Mouse (Mus musculus): Measurements from ENCODE around the gene Snap91. TPM values are rescaled to one million over a fixed set of nuclear protein-coding genes. Genes with fewer than 3 reads are reported as not detected.

The Snap91 gene
- polyA plus RNA-seq, 1 experiment from 2014 or later, result 88.6 TPM

DNA sequence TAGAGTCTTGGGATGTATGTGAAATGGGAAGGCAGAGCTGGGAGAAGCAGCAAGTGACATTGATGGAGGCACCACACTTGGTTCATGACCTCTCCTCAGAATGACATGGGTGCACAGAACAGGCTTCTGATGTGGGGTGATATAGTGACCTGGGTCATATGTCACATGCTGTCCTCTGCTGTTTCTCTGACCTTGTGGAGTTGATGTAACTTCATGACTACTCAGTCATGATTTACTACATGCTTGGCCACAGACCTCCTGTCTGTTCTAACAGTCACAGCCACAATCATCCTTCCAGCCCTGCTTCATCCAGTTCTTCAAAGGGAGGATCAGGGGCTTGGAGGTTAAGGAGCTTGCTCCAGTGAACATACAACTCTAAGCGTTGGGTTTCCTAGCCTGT, 142.4 kb downstream of the Snap91 start:
- H3K4me3 ChIP-seq (replicated peaks), result no peak overlapping the region
- H3K4me1 ChIP-seq (replicated peaks), result peaks cover 3% of the 10 kb centered on the region
- no peaks in the 10 kb centered on the region for H3K36me3 ChIP-seq
- no peak overlapping the region for H3K9ac ChIP-seq (replicated peaks)
- no peaks in the 10 kb centered on the region for H3K9me3 ChIP-seq
- no peak for ATAC-seq
- no peaks in the 10 kb centered on the region for H3K27me3 ChIP-seq
- no peak overlapping the region for H3K27ac ChIP-seq
- no peak overlapping the region for H3K4me2 ChIP-seq (replicated peaks)
- WGBS, result 90% methylated on average over 1 of the region's 1 CpGs

DNA sequence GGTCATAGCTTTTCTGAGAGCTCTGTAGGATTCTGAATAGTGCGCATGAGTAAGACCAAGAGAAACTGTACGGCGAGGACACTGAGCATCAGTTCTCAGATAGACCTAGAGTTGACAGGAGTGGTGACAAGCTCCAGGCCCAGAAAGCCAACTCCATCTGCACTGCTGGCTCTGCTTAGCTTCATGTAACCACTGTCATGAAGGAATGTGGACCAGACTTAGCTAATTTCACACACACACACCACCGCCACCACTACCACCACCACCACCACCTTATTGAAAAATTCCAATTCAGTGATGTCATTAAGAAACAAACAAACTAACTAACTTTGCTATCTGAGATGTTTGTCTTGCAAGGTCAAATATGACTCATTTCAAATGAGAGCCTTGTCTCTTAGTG, 143.5 kb downstream of the Snap91 start:
- H3K4me3 ChIP-seq (replicated peaks), result no peak overlapping the region
- no peaks in the 10 kb centered on the region for H3K27me3 ChIP-seq
- H3K36me3 ChIP-seq, result no peaks in the 10 kb centered on the region
- H3K4me1 ChIP-seq (replicated peaks), result no peaks in the 10 kb centered on the region
- no peak overlapping the region for H3K4me2 ChIP-seq (replicated peaks)
- H3K27ac ChIP-seq, result no peak overlapping the region
- H3K9ac ChIP-seq (replicated peaks), result no peak overlapping the region
- no peaks in the 10 kb centered on the region for H3K9me3 ChIP-seq
- ATAC-seq, result no peak
- 98% methylated on average over 4 of the region's 4 CpGs for WGBS

DNA sequence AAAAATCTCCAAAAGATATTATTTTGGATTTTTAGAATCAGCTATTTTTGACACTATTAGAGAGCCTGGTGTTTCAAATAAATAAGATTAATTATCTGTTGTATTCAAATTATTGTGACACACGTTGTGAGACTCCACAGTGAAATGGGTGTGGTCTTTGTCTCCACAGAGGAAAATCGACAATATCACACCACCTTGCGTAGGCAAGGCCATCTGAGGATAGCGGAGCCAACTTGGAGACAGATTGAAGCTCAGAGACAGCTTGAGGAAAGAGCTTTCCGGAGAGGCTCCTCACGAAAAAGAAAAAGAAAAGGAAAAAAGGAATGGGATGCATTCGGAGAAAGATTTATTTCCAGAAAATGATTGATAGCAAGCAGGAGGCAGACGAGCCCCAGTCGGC, 145.7 kb downstream of the Snap91 start:
- H3K27me3 ChIP-seq, result no peaks in the 10 kb centered on the region
- ATAC-seq, result no peak

DNA sequence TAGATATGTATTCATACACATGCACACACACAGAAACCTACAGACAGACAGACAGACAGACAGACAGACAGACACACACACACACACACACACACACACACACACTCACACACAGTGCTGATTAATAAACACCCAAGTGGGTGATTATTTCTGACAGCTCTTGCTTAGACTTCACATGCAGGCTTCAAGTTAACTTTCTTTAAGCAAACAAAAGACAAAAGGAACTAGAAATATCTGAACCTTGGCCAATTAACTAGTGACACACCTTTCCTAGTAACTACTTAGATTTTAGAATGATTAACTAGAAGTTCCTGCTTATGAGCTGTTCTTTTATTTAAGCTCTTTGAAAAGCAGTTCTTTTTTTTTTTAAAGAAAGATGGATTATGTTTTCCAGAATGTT, 146.1 kb downstream of the Snap91 start:
- no peak overlapping the region for H3K4me2 ChIP-seq (replicated peaks)
- no peak overlapping the region for H3K4me3 ChIP-seq (replicated peaks)
- H3K27me3 ChIP-seq, result no peaks in the 10 kb centered on the region
- ATAC-seq, result no peak
- H3K4me1 ChIP-seq (replicated peaks), result no peaks in the 10 kb centered on the region
- no peaks in the 10 kb centered on the region for H3K36me3 ChIP-seq
- no peak overlapping the region for H3K27ac ChIP-seq
- no peaks in the 10 kb centered on the region for H3K9me3 ChIP-seq
- no peak overlapping the region for H3K9ac ChIP-seq (replicated peaks)

More for the DNA sequence above, 145.7 kb downstream of the Snap91 start:
- no peaks in the 10 kb centered on the region for H3K4me1 ChIP-seq (replicated peaks)
- no peak overlapping the region for H3K4me3 ChIP-seq (replicated peaks)
- H3K9me3 ChIP-seq, result no peaks in the 10 kb centered on the region
- H3K27ac ChIP-seq, result no peak overlapping the region
- no peak overlapping the region for H3K9ac ChIP-seq (replicated peaks)
- no peak overlapping the region for H3K4me2 ChIP-seq (replicated peaks)
- H3K36me3 ChIP-seq, result no peaks in the 10 kb centered on the region
- WGBS, result 87% methylated on average over 9 of the region's 9 CpGs

DNA sequence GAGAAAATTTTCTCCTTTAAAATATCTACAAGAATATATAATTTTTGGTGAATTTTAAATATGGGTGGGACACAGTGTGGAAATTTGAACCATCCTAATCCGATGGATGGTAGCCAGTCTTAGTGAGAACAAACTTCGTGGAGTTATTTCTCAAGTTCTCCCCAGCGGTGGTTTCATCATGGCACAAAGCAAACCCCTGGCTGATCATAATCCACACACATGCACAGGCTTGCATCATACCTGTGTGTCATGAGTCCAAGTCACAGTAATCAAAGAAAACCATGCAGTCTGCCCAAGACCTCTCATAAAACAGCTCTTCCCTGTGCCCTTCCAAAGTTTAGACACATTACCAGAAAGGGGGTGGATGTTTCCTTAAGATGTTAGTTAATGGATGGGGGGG, 150.6 kb downstream of the Snap91 start:
- Histone ChIP-seq H3K4me3 (replicated peaks) (no peak overlapping the region), H3K9ac (replicated peaks) (no peak overlapping the region), H3K9me3 (no peaks in the 10 kb centered on the region), H3K4me2 (replicated peaks) (no peak overlapping the region), H3K4me1 (replicated peaks) (no peaks in the 10 kb centered on the region; the same call in 1 of the 2 replicates), H3K27ac (no peak overlapping the region), H3K27me3 (no peaks in the 10 kb centered on the region), H3K36me3 (no peaks in the 10 kb centered on the region)
- no peak for ATAC-seq
- WGBS, result 97% methylated on average over 3 of the region's 3 CpGs

DNA sequence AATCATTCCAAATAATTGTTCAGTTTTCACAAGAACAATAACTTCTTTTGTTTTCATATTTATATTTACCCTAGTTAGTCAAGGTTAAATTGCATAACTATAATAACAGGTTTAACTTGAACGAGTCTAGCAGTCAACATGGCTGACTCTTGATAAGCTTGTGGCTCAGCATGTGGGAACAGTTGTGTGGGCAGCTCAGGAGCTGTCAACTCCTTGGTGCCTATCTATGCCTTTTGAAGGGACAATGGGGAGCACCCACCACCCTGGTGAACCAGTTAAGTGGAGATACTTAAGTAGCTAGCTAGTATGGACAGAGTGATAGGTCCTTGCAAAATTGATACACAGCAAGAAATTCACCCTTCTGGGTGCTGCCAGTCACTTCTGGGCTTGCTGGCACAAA, 151.4 kb downstream of the Snap91 start:
- Histone ChIP-seq H3K27ac (no peak overlapping the region), H3K36me3 (no peaks in the 10 kb centered on the region), H3K27me3 (no peaks in the 10 kb centered on the region), H3K9ac (replicated peaks) (no peak overlapping the region), H3K4me1 (replicated peaks) (no peaks in the 10 kb centered on the region; the same call in 1 of the 2 replicates), H3K4me3 (replicated peaks) (no peak overlapping the region), H3K9me3 (no peaks in the 10 kb centered on the region), H3K4me2 (replicated peaks) (no peak overlapping the region)
- 67% methylated on average over 1 of the region's 1 CpGs for WGBS
- ATAC-seq, result no peak

DNA sequence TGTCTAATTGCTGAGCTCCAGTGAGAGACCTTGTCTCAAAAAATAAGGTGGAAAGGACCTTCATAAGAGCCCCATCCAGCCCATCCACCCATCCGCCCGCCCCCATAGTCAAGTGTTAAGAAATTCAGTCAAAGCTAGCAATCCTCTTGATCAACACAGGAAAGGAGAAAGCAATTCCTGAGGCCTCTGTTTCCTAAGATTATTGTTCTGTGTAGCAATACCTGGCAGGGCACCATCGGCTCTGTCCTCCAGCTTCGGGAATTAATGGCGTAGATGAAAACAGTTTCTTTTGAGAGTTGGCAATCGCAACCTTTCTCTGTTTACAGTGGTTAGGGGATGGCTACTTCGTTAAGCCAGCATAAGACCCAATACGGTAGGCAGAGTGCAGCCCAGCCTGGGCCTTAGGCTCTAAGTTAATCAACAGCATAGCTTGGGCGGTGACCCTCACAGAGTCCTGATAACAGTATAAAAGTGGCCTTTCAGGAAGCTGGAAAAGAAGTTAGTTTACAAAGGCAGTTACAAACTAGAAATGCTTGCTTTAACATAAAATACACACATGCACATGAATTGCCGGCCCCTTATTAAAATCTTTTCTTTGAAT, 152.1 kb downstream of the Snap91 start:
- Histone ChIP-seq H3K27ac (no peak overlapping the region), H3K36me3 (no peaks in the 10 kb centered on the region), H3K27me3 (no peaks in the 10 kb centered on the region), H3K4me3 (replicated peaks) (no peak overlapping the region), H3K9ac (replicated peaks) (no peak overlapping the region), H3K4me1 (replicated peaks) (no peaks in the 10 kb centered on the region; the same call in 1 of the 2 replicates), H3K4me2 (replicated peaks) (no peak overlapping the region), H3K9me3 (no peaks in the 10 kb centered on the region)
- ATAC-seq, result no peak
- WGBS, result 90% methylated on average over 10 of the region's 10 CpGs

DNA sequence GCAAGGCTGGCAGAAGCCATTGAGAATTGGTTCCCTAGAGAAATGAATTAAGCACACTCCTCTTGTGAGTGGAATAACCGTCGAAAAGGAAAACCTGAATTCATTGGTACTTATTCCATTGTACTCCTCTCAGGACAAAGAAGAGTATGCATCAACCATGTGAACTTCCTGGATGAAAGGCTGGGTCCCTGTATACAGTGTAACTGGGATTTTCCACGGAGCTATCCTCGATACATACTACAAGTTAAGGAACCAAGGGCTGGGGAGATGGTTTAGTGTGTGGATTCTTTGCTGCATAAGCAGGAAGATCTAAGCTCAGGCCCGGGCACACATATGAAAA, 154.1 kb downstream of the Snap91 start:
- Histone ChIP-seq H3K9me3 (no peaks in the 10 kb centered on the region), H3K27me3 (no peaks in the 10 kb centered on the region), H3K27ac (0 out of 2 replicates have a peak overlapping the region, but pooled peaks have one; percentile 37), H3K4me3 (replicated peaks) (no peak overlapping the region), H3K4me1 (replicated peaks) (no peaks in the 10 kb centered on the region; the same call in 1 of the 2 replicates), H3K9ac (replicated peaks) (no peak overlapping the region), H3K36me3 (no peaks in the 10 kb centered on the region), H3K4me2 (replicated peaks) (no peak overlapping the region)
- ATAC-seq, result peak; percentile 69
- 74% methylated on average over 5 of the region's 5 CpGs for WGBS

DNA sequence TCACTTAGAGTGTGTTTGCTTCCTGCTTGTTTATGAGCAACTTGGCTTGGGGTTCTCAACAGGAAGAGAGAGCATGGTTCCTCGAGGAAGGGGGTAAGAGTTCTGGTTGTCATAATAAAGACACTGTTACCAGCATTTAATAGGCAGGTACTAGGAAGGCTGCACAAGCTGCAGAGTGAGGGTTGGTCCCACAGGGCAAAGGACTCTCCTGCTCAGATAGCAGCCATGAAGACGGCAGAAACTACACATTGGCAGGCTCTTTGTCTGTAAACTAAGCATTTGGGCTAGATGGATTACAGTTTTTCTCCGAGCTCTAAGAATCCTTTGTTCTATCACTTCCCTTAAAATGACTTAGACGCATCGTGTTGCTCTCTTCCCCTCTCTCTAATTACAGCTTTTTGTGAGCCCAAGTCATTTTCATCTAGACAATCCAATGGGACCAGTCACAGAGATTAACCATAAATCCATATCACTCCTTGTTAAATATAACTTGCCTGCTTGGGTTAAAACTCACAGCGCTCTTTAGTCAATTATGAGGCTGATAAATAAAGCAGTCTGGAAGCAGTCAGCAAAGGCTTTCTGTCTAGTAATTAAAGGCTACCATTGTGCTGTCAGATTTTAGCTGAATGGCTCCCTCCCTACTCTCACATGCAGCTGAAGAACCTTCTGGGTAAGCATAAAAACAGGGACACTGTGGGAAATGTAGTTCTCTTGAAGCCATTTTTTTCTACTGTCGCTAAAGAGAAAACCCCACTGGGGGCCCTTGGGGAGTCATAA, 154.7 kb downstream of the Snap91 start:
- Histone ChIP-seq H3K4me3 (replicated peaks) (no peak overlapping the region), H3K27me3 (no peaks in the 10 kb centered on the region), H3K36me3 (no peaks in the 10 kb centered on the region), H3K27ac (peak overlapping the region; percentile 37; the same call in 1 of the 2 replicates), H3K4me1 (replicated peaks) (no peaks in the 10 kb centered on the region; the same call in 1 of the 2 replicates), H3K4me2 (replicated peaks) (no peak overlapping the region), H3K9ac (replicated peaks) (no peak overlapping the region), H3K9me3 (no peaks in the 10 kb centered on the region)
- peak; percentile 62 for ATAC-seq
- 41% methylated on average over 7 of the region's 7 CpGs for WGBS

DNA sequence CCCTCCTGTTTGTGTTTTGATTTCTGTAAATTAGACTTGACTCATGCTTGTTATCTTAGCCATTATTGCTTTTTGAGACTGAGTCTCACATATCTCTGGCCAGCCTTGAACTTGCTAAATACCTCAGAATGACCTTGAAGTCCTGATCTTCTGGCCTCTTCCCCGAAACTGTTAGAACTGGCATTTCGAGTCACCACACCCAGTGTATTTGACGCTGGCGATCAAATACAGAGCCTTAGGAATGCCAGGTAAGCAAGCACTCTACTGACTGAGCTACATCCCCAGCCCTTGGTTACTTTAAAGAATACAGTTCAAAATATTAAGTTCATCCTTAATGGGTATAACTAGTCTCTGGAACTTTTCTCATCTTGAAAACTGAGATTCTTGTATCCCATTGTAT, 155.4 kb downstream of the Snap91 start:
- Histone ChIP-seq H3K27ac (no peak overlapping the region), H3K36me3 (no peaks in the 10 kb centered on the region), H3K9me3 (no peaks in the 10 kb centered on the region), H3K4me2 (replicated peaks) (no peak overlapping the region), H3K9ac (replicated peaks) (no peak overlapping the region), H3K27me3 (no peaks in the 10 kb centered on the region), H3K4me3 (replicated peaks) (no peak overlapping the region), H3K4me1 (replicated peaks) (no peaks in the 10 kb centered on the region; the same call in 1 of the 2 replicates)
- ATAC-seq, result no peak
- 94% methylated on average over 4 of the region's 4 CpGs for WGBS

DNA sequence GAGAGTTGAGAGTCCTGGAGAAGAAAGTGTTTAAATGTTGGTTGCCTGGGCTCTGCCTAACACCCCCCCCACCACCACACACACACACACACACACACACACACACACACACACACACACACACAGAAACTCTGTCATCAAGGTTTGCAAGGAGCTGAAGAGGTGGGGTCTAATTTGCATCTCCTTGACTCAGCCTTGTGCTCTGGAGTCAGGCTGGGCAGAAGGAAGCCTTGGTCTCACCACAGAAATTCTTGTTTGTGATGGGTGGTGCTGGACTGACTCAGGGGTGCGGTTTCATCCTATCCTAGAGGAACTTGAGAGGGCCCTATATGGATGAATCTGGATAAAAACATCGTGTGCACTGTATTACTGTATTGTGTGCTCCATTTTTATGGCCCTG, 159.7 kb downstream of the Snap91 start:
- H3K9ac ChIP-seq (replicated peaks), result no peak overlapping the region
- WGBS, result 75% methylated on average over 2 of the region's 2 CpGs

DNA sequence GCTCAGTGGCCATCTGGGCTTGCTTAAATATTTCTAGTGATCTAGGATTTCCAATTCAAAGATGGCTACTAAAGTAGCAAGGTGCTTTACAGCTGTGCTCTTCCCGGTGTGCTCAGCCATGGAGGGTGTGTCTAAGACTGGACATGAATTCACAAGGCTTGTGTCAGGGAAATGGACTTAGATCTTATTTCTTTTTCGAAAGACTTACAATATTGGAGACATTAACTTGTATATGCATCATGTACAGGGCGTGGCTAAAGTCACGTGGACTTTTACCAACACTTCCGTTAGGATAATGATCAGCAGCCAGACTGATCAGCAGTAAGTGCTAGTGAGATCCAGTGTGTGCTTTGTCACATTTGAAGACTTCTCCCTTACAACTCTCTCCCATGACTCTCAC, 160.2 kb downstream of the Snap91 start:
- Histone ChIP-seq H3K4me3 (replicated peaks) (no peak overlapping the region), H3K9me3 (no peaks in the 10 kb centered on the region), H3K4me1 (replicated peaks) (no peaks in the 10 kb centered on the region), H3K9ac (replicated peaks) (no peak overlapping the region), H3K27me3 (no peaks in the 10 kb centered on the region), H3K27ac (no peak overlapping the region), H3K4me2 (replicated peaks) (no peak overlapping the region), H3K36me3 (no peaks in the 10 kb centered on the region)
- 89% methylated on average over 5 of the region's 5 CpGs for WGBS
- ATAC-seq, result no peak

More for the DNA sequence above, 159.7 kb downstream of the Snap91 start:
- H3K4me1 ChIP-seq (replicated peaks), result no peaks in the 10 kb centered on the region; the same call in 1 of the 2 replicates
- H3K27me3 ChIP-seq, result no peaks in the 10 kb centered on the region
- no peaks in the 10 kb centered on the region for H3K36me3 ChIP-seq
- no peak overlapping the region for H3K4me3 ChIP-seq (replicated peaks)
- no peak overlapping the region for H3K4me2 ChIP-seq (replicated peaks)
- ATAC-seq, result no peak
- no peak overlapping the region for H3K27ac ChIP-seq
- H3K9me3 ChIP-seq, result no peaks in the 10 kb centered on the region

Measured in midbrain, embryonic 13.5 days (tissue).